Mouse (Mus musculus) frontal cortex, postnatal 36 days (tissue): ENCODE results near the gene Smap2.

ENCODE experiments used
- DNase-seq, 2 experiments: peaks; one replicate each; pipeline ENCODE4 v3.0.0; 2022; ENCODE audit warnings: low spot score in 2 of 2

Smap2 gene

GRCm38 (mm10) chr4:120975428-120975734 lies 41.7 kb downstream of the Smap2 start:
- DNase-seq, result no peak

GRCm38 (mm10) chr4:120974711-120975427 lies 42.2 kb downstream of the Smap2 start:
- peak in 1 of 2 experiments; percentile 60 for DNase-seq

GRCm38 (mm10) chr4:120971842-120972241 lies 45.2 kb downstream of the Smap2 start:
- DNase-seq, result no peak

- peak in 1 of 2 experiments; percentile 49 for DNase-seq
Observed at GRCm38 (mm10) chr4:120969382-120970146, 47.5 kb downstream of the Smap2 start.

GRCm38 (mm10) chr4:120968486-120968885 lies 48.6 kb downstream of the Smap2 start:
- DNase-seq, result no peak

- DNase-seq, result no peak
Observed at GRCm38 (mm10) chr4:120955586-120955985, 61.5 kb downstream of the Smap2 start.

GRCm38 (mm10) chr4:120953667-120954066 lies 63.4 kb downstream of the Smap2 start:
- DNase-seq, result no peak

- no peak for DNase-seq
Observed at GRCm38 (mm10) chr4:120953038-120953437, 64.0 kb downstream of the Smap2 start.

GRCm38 (mm10) chr4:120952163-120952562 lies 64.9 kb downstream of the Smap2 start:
- no peak for DNase-seq

GRCm38 (mm10) chr4:120951428-120951973 lies 65.5 kb downstream of the Smap2 start, which contains the start of gene Zfp69:
TSS of gene Zfp69 (minus strand) at chr4:120951699.
- peak; percentile 80 to 81 for DNase-seq

GRCm38 (mm10) chr4:120950763-120951427 lies 66.2 kb downstream of the Smap2 start:
- no peak for DNase-seq

- no peak for DNase-seq
Observed at GRCm38 (mm10) chr4:120948938-120949337, 68.1 kb downstream of the Smap2 start.

GRCm38 (mm10) chr4:120935006-120935405 lies 82.0 kb downstream of the Smap2 start:
- DNase-seq, result no peak

GRCm38 (mm10) chr4:120930736-120931135 lies 86.3 kb downstream of the Smap2 start:
- no peak for DNase-seq

- DNase-seq, result no peak
Observed at GRCm38 (mm10) chr4:120928686-120929085, 88.4 kb downstream of the Smap2 start.

GRCm38 (mm10) chr4:120925386-120925785 lies 91.7 kb downstream of the Smap2 start:
- DNase-seq, result peak in 1 of 2 experiments; percentile 23

- DNase-seq, result peak; percentile 87 to 90
Observed at GRCm38 (mm10) chr4:120924554-120925299, 92.3 kb downstream of the Smap2 start, which contains the start of gene Exo5. TSS of gene Exo5 (minus strand) at chr4:120925017.

- DNase-seq, result no peak
Observed at GRCm38 (mm10) chr4:120921461-120921860, 95.6 kb downstream of the Smap2 start.
